Mouse (Mus musculus) MEL (cell line): ENCODE measurements at regions not wholly inside any gene's neighbourhood (a gene's known extent, or its start where the extent isn't known, plus 50 kb on each side); places are given as distances from the start of the nearest gene placed in this dataset.

Source experiments
- CHD2 ChIP-seq: IDR thresholded peaks from 2 replicates; pipeline ENCODE4 v1.6.1; 2011; ENCODE audit warnings: low read length, improper control_type of control experiment
- CTCF ChIP-seq, 3 experiments: IDR thresholded peaks in 2 of 3; conservative IDR thresholded peaks in 1 of 3; 2 replicates each; pipeline ENCODE4 v1.5.1; 2011 to 2012; ENCODE audit warnings: low read length in 3 of 3, low read depth in 2 of 3, mild to moderate bottlenecking in 2 of 3, improper control_type of control experiment in 1 of 3, inconsistent platforms in 1 of 3, mixed read lengths in 1 of 3, moderate library complexity in 1 of 3; ENCODE audit not compliant: control insufficient read depth in 1 of 3, insufficient read depth in 1 of 3, poor library complexity in 1 of 3, severe bottlenecking in 1 of 3
- EP300 ChIP-seq, 2 experiments: IDR thresholded peaks; 2 replicates each; pipeline ENCODE4 v1.6.1; 2011; ENCODE audit warnings: improper control_type of control experiment in 2 of 2, low read length in 2 of 2, low read depth in 1 of 2, mild to moderate bottlenecking in 1 of 2
- MAX ChIP-seq: IDR thresholded peaks from 2 replicates; pipeline ENCODE4 v1.6.1; 2011; ENCODE audit warnings: low read length, improper control_type of control experiment
- POLR2A ChIP-seq, 2 experiments: IDR thresholded peaks; 2 replicates each; pipeline ENCODE4 v1.6.1; 2011 to 2012; ENCODE audit warnings: low read length in 2 of 2, mild to moderate bottlenecking in 2 of 2, control low read depth in 1 of 2, improper control_type of control experiment in 1 of 2, low read depth in 1 of 2, moderate library complexity in 1 of 2; ENCODE audit not compliant: control insufficient read depth in 1 of 2, insufficient read depth in 1 of 2, poor library complexity in 1 of 2
- RAD21 ChIP-seq: IDR thresholded peaks from 2 replicates; pipeline ENCODE4 v1.6.1; 2011; ENCODE audit warnings: mild to moderate bottlenecking, low read depth, low read length, improper control_type of control experiment
- TAL1 ChIP-seq: IDR thresholded peaks from 2 replicates; pipeline ENCODE4 v1.6.1; 2012; ENCODE audit warnings: mild to moderate bottlenecking, inconsistent platforms, low read length, moderate library complexity, mixed read lengths
- TCF12 ChIP-seq: IDR thresholded peaks from 2 replicates; pipeline ENCODE4 v1.6.1; 2014; ENCODE audit warnings: low read depth, mild to moderate bottlenecking, inconsistent platforms, low read length, improper control_type of control experiment, moderate library complexity
- USF1 ChIP-seq: IDR thresholded peaks from 2 replicates; pipeline ENCODE4 v1.6.1; 2014; ENCODE audit warnings: low read depth, mild to moderate bottlenecking, inconsistent platforms, low read length, improper control_type of control experiment, moderate library complexity
- ZMIZ1 ChIP-seq: IDR thresholded peaks from 2 replicates; pipeline ENCODE4 v1.6.1; 2012; ENCODE audit warnings: low read depth, mild to moderate bottlenecking, inconsistent platforms, low read length, improper control_type of control experiment, moderate library complexity
- ZNF384 ChIP-seq: IDR thresholded peaks from 2 replicates; pipeline ENCODE4 v1.6.1; 2012; ENCODE audit warnings: low read depth, mild to moderate bottlenecking, inconsistent platforms, low read length, improper control_type of control experiment

GRCm38 (mm10) chr17:4382716-4383115 is 611.4 kb upstream of the Arid1b start:
- TF ChIP-seq CHD2 (no peak), POLR2A (IDR thresholded peaks at IDR 0.05; ENCODE audit: control insufficient read depth in 1 of 2, insufficient read depth in 1 of 2, low read depth in 1 of 2, low read length in 2 of 2, poor library complexity in 1 of 2) (no peak), CTCF (IDR thresholded peaks at IDR 0.05 in 2 of 3, conservative IDR thresholded peaks at IDR 0.05 in 1 of 3; ENCODE audit: control insufficient read depth in 1 of 3, insufficient read depth in 1 of 3, low read depth in 2 of 3, low read length in 3 of 3, poor library complexity in 1 of 3, severe bottlenecking in 1 of 3) (no peak), TAL1 (no peak), MAX (no peak), RAD21 (no peak), ZNF384 (no peak), ZMIZ1 (no peak), TCF12 (no peak), EP300 (IDR thresholded peaks at IDR 0.05; ENCODE audit: low read depth in 1 of 2, low read length in 2 of 2) (no peak), USF1 (no peak)
